Mouse (Mus musculus) bone marrow macrophage, adult 2 months (primary cell): ENCODE data around the gene Nfkbid.
A peak's percentile ranks its signal among the peaks of the same experiment; 100 is the strongest.

Experiments
- CTCF ChIP-seq: IDR thresholded peaks from 2 replicates; pipeline ENCODE4 v1.5.1; 2012; ENCODE audit warnings: low read depth, mild to moderate bottlenecking, low read length, moderate library complexity
- POLR2A ChIP-seq: IDR thresholded peaks from 2 replicates; pipeline ENCODE4 v1.6.1; 2012; ENCODE audit warnings: mild to moderate bottlenecking, low read depth, low read length, borderline replicate concordance

- TF ChIP-seq POLR2A (no peak), CTCF (peak; percentile 73)
These were observed 48.0 kb upstream of the Nfkbid start for GRCm38 (mm10) chr7:30373501-30373962.
